Mouse (Mus musculus): ENCODE measurements around the gene Rara. TPM values are rescaled to one million over a fixed set of nuclear protein-coding genes. Genes with fewer than 3 reads are reported as not detected.
A peak's percentile ranks its signal among the peaks of the same experiment; 100 is the strongest.

Gene Rara
- polyA plus RNA-seq, 1 experiment from 2014 or later, result 46.4 TPM

GRCm38 (mm10) chr11:98937914-98938694 is 10.5 kb downstream of the Rara start:
- Histone ChIP-seq H3K4me3 (ENCODE audit: low read depth, low read length) (peak overlapping the region; percentile 87), H3K9ac (ENCODE audit: low read depth, low read length) (peak overlapping the region; percentile 91), H3K36me3 (ENCODE audit: control insufficient read depth, insufficient read depth, low read length) (peaks cover 4% of the 10 kb centered on the region; the same call in 1 of the 2 replicates), H3K4me1 (ENCODE audit: control insufficient read depth, insufficient read depth, low read length) (peaks cover 78% of the 10 kb centered on the region), H3K27me3 (replicated peaks; ENCODE audit: control insufficient read depth, insufficient read depth, low read length) (no peaks in the 10 kb centered on the region), H3K27ac (replicated peaks; ENCODE audit: low read depth, low read length) (peak overlapping the region; percentile 98), H3K9me3 (ENCODE audit: control insufficient read depth, low read length) (no peaks in the 10 kb centered on the region), H3K4me2 (ENCODE audit: low read depth, low read length) (peak overlapping the region; percentile 84)
- WGBS, result under 1% methylated on average over 31 of the region's 39 CpGs
- ATAC-seq (ENCODE audit: low read depth) (peak; percentile 23), DNase-seq (ENCODE audit: low spot score) (peak; percentile 92)

DNA sequence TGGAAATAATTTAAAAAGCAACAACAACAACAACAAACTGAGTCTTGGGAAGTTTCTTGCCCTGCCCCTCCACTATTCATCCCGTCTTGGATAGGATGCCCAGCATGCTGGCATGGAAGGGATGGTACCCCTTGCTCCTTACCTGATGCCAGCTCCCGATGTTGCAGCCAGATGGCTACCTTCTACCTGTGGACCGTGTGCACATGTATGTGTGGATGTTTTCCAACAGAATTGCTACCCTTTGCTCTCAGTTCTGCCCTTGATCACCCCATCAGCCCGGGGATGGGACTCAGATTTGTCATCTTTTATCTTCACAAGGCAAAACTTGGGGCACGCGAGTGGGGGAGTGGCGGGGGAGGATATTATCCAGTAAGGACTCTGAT is 11.1 kb downstream of the Rara start:
- Histone ChIP-seq H3K4me1 (ENCODE audit: control insufficient read depth, insufficient read depth, low read length) (peaks cover 78% of the 10 kb centered on the region), H3K4me3 (ENCODE audit: low read depth, low read length) (peak overlapping the region; percentile 87), H3K27ac (replicated peaks; ENCODE audit: low read depth, low read length) (peak overlapping the region; percentile 98), H3K9ac (ENCODE audit: low read depth, low read length) (peak overlapping the region; percentile 91), H3K4me2 (ENCODE audit: low read depth, low read length) (peak overlapping the region; percentile 84), H3K27me3 (replicated peaks; ENCODE audit: control insufficient read depth, insufficient read depth, low read length) (no peaks in the 10 kb centered on the region), H3K36me3 (ENCODE audit: control insufficient read depth, insufficient read depth, low read length) (peaks cover 4% of the 10 kb centered on the region; the same call in 1 of the 2 replicates), H3K9me3 (ENCODE audit: control insufficient read depth, low read length) (no peaks in the 10 kb centered on the region)
- no peak for DNase-seq (ENCODE audit: low spot score)
- ATAC-seq (ENCODE audit: low read depth), result no peak
- 22% methylated on average over 7 of the region's 7 CpGs for WGBS

GRCm38 (mm10) chr11:98939084-98939952 is 11.7 kb downstream of the Rara start:
- H3K36me3 ChIP-seq (ENCODE audit: control insufficient read depth, insufficient read depth, low read length), result peaks cover 4% of the 10 kb centered on the region; the same call in 1 of the 2 replicates
- peak overlapping the region; percentile 84 for H3K4me2 ChIP-seq (ENCODE audit: low read depth, low read length)
- DNase-seq (ENCODE audit: low spot score) (peak; percentile 12), ATAC-seq (ENCODE audit: low read depth) (no peak)
- H3K27me3 ChIP-seq (replicated peaks; ENCODE audit: control insufficient read depth, insufficient read depth, low read length), result no peaks in the 10 kb centered on the region
- H3K9ac ChIP-seq (ENCODE audit: low read depth, low read length), result peak overlapping the region; percentile 91
- WGBS, result 19% methylated on average over 13 of the region's 15 CpGs
- peaks cover 81% of the 10 kb centered on the region for H3K4me1 ChIP-seq (ENCODE audit: control insufficient read depth, insufficient read depth, low read length)
- H3K27ac ChIP-seq (replicated peaks; ENCODE audit: low read depth, low read length), result peak overlapping the region; percentile 98
- H3K9me3 ChIP-seq (ENCODE audit: control insufficient read depth, low read length), result no peaks in the 10 kb centered on the region
- H3K4me3 ChIP-seq (ENCODE audit: low read depth, low read length), result peak overlapping the region; percentile 87

DNA sequence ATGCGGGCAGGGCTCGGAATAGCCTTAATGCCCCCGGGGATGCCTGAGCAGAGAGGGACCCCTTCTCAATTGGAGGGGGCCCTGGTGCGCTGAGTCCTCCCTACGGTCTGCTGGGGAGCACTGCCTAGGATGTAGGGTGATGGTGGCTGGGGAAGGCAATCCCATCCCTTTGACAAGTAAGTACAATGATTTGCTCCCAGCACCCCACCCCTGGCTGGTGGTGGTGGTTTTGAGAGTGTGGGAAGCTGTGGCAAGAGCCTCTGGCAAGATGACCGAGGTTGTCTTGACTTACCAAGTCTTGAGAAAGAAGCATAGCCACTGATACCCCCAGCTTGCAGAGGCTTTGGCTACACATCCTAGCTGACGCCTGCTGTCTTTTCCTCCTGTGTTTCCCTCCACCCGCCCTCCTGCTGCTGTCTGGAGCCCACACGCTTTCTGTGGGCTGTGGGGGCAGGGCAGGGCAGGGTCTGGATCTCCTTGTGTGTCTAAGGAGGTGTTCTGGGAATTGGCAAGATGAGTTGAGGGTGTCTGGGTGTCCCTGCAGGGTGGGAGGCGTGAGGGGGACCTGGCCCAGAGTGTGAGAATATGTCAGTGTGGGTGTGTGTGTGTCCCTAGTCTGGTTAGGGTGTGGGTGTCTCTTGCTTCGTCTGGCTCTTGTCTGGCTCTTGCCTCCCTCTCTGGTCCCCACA is 12.5 kb downstream of the Rara start:
- DNase-seq (ENCODE audit: low spot score) (peak; percentile 76), ATAC-seq (ENCODE audit: low read depth) (no peak)
- Histone ChIP-seq H3K27ac (replicated peaks; ENCODE audit: low read depth, low read length) (peak overlapping the region; percentile 98), H3K4me2 (ENCODE audit: low read depth, low read length) (peak overlapping the region; percentile 84), H3K27me3 (replicated peaks; ENCODE audit: control insufficient read depth, insufficient read depth, low read length) (no peaks in the 10 kb centered on the region), H3K4me3 (ENCODE audit: low read depth, low read length) (peak overlapping the region; percentile 87), H3K4me1 (ENCODE audit: control insufficient read depth, insufficient read depth, low read length) (peaks cover 83% of the 10 kb centered on the region), H3K36me3 (ENCODE audit: control insufficient read depth, insufficient read depth, low read length) (peaks cover 3% of the 10 kb centered on the region; the same call in 1 of the 2 replicates), H3K9me3 (ENCODE audit: control insufficient read depth, low read length) (no peaks in the 10 kb centered on the region), H3K9ac (ENCODE audit: low read depth, low read length) (peak overlapping the region; percentile 91)
- 29% methylated on average over 11 of the region's 11 CpGs for WGBS

GRCm38 (mm10) chr11:98940776-98941175 is 13.2 kb downstream of the Rara start:
- peak overlapping the region; percentile 98 for H3K27ac ChIP-seq (replicated peaks; ENCODE audit: low read depth, low read length)
- H3K4me1 ChIP-seq (ENCODE audit: control insufficient read depth, insufficient read depth, low read length), result peaks cover 84% of the 10 kb centered on the region
- H3K9me3 ChIP-seq (ENCODE audit: control insufficient read depth, low read length), result no peaks in the 10 kb centered on the region
- H3K36me3 ChIP-seq (ENCODE audit: control insufficient read depth, insufficient read depth, low read length), result no peaks in the 10 kb centered on the region
- H3K4me2 ChIP-seq (ENCODE audit: low read depth, low read length), result peak overlapping the region; percentile 84
- no peaks in the 10 kb centered on the region for H3K27me3 ChIP-seq (replicated peaks; ENCODE audit: control insufficient read depth, insufficient read depth, low read length)
- peak; percentile 79 for DNase-seq (ENCODE audit: low spot score)
- WGBS, result 14% methylated on average over 3 of the region's 3 CpGs
- H3K4me3 ChIP-seq (ENCODE audit: low read depth, low read length), result peak overlapping the region; percentile 87
- ATAC-seq (ENCODE audit: low read depth), result no peak
- H3K9ac ChIP-seq (ENCODE audit: low read depth, low read length), result peak overlapping the region; percentile 91

DNA sequence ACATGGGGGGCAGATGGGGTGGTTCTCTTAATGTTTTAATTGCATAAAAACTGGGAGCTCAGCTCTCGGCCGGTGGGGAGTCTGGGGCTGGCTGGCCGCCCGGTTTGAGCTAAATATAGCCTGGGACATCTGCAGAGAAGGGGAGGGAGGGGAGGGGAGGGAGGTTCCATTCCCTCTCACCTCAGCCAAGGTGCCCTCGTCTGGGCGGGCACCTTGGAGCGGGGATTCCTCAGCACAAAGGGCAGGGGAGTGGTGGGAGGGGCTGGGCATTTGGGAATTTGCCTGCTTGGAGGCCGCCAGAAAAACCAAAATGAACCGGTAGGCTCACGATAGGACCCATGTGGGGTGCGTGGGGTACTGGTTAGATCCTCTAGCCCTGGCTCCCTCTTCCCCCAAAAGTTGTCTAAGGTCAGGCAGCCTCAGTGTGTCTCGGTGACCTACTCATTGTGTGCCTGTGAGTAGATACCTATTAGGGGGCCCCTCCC is 13.8 kb downstream of the Rara start:
- WGBS, result 2% methylated on average over 12 of the region's 12 CpGs
- Histone ChIP-seq H3K9me3 (ENCODE audit: control insufficient read depth, low read length) (no peaks in the 10 kb centered on the region), H3K27ac (replicated peaks; ENCODE audit: low read depth, low read length) (peak overlapping the region; percentile 98), H3K4me1 (ENCODE audit: control insufficient read depth, insufficient read depth, low read length) (peaks cover 82% of the 10 kb centered on the region), H3K4me2 (ENCODE audit: low read depth, low read length) (peak overlapping the region; percentile 84), H3K36me3 (ENCODE audit: control insufficient read depth, insufficient read depth, low read length) (no peaks in the 10 kb centered on the region), H3K27me3 (replicated peaks; ENCODE audit: control insufficient read depth, insufficient read depth, low read length) (no peaks in the 10 kb centered on the region), H3K4me3 (ENCODE audit: low read depth, low read length) (peak overlapping the region; percentile 87), H3K9ac (ENCODE audit: low read depth, low read length) (peak overlapping the region; percentile 91)
- DNase-seq (ENCODE audit: low spot score) (peak; percentile 87), ATAC-seq (ENCODE audit: low read depth) (no peak)

DNA sequence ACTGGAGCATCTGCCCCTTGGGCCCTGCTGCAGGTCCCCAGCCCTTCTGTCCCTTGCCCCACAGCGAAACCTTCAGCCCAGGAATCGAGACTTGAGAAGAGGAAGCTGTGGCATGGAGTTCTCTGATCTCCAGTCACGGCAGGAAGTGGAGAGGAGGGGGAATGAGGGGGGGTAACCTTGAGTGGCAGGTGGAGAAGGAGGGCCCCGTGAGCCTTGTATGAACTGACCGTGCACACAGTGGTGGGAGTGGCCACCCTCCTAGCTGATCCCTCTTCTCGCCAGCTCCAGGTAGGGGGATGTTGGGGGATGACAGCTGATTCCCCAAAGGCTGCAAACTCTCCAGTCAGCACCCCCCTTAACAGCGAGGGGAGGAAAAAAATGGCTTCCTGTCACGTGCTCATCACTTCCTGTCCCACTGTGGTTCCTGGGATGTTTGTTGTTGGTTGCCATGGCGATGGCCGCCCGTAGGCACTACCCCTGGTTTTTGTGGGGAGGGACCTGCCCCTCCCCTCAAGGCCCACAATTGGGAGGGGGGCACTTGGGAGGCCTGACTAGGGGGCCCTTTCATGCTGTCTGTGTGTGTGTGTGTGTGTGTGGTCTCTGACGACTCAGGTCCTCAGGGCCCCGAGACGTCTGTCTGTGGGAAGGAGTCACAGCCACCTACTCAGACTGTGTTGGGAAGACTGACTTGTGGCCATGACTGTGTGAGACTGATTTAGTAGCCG is 14.4 kb downstream of the Rara start:
- H3K27me3 ChIP-seq (replicated peaks; ENCODE audit: control insufficient read depth, insufficient read depth, low read length), result no peaks in the 10 kb centered on the region
- H3K4me2 ChIP-seq (ENCODE audit: low read depth, low read length), result peak overlapping the region; percentile 84
- 6% methylated on average over 11 of the region's 15 CpGs for WGBS
- DNase-seq (ENCODE audit: low spot score), result peak; percentile 90
- H3K36me3 ChIP-seq (ENCODE audit: control insufficient read depth, insufficient read depth, low read length), result no peaks in the 10 kb centered on the region
- H3K4me3 ChIP-seq (ENCODE audit: low read depth, low read length), result peak overlapping the region; percentile 87
- peaks cover 76% of the 10 kb centered on the region for H3K4me1 ChIP-seq (ENCODE audit: control insufficient read depth, insufficient read depth, low read length)
- H3K9ac ChIP-seq (ENCODE audit: low read depth, low read length), result peak overlapping the region; percentile 91
- peak overlapping the region; percentile 98 for H3K27ac ChIP-seq (replicated peaks; ENCODE audit: low read depth, low read length)
- ATAC-seq (ENCODE audit: low read depth), result no peak
- no peaks in the 10 kb centered on the region for H3K9me3 ChIP-seq (ENCODE audit: control insufficient read depth, low read length)
